Mouse (Mus musculus): ENCODE measurements around the gene Lmx1b.

The Lmx1b gene

GRCm38 (mm10) chr2:33582457-33583060, 57.8 kb downstream of the Lmx1b start:
- no peak for DNase-seq (ENCODE audit: low read depth, low spot score)

GRCm38 (mm10) chr2:33581866-33582265, 58.4 kb downstream of the Lmx1b start:
- no peak for DNase-seq (ENCODE audit: low read depth, low spot score)

GRCm38 (mm10) chr2:33581449-33581777, 58.9 kb downstream of the Lmx1b start:
- no peak for DNase-seq (ENCODE audit: low read depth, low spot score)

GRCm38 (mm10) chr2:33580697-33581448, 59.4 kb downstream of the Lmx1b start:
- no peak for DNase-seq (ENCODE audit: low read depth, low spot score)

GRCm38 (mm10) chr2:33575406-33575805, 64.9 kb downstream of the Lmx1b start:
- no peak for DNase-seq (ENCODE audit: low read depth, low spot score)

- no peak for DNase-seq (ENCODE audit: low read depth, low spot score)
These were observed 67.2 kb downstream of the Lmx1b start for GRCm38 (mm10) chr2:33573075-33573474.

GRCm38 (mm10) chr2:33571219-33571824, 69.0 kb downstream of the Lmx1b start:
- no peak for DNase-seq (ENCODE audit: low read depth, low spot score)

- DNase-seq (ENCODE audit: low read depth, low spot score): no peak
These were observed 70.6 kb downstream of the Lmx1b start for GRCm38 (mm10) chr2:33569698-33570097.

GRCm38 (mm10) chr2:33569240-33569639, 71.1 kb downstream of the Lmx1b start:
- peak; percentile 71 for DNase-seq (ENCODE audit: low read depth, low spot score)

- DNase-seq (ENCODE audit: low read depth, low spot score): no peak
These were observed 74.4 kb downstream of the Lmx1b start for GRCm38 (mm10) chr2:33565886-33566285.

- DNase-seq (ENCODE audit: low read depth, low spot score): no peak
These were observed 75.6 kb downstream of the Lmx1b start for GRCm38 (mm10) chr2:33564748-33565147.

GRCm38 (mm10) chr2:33559752-33560151, 80.6 kb downstream of the Lmx1b start:
- DNase-seq (ENCODE audit: low read depth, low spot score): no peak

GRCm38 (mm10) chr2:33559334-33559733, 81.0 kb downstream of the Lmx1b start:
- DNase-seq (ENCODE audit: low read depth, low spot score): no peak

- peak; percentile 86 for DNase-seq (ENCODE audit: low read depth, low spot score)
These were observed 82.1 kb downstream of the Lmx1b start for GRCm38 (mm10) chr2:33558233-33558632.

- DNase-seq (ENCODE audit: low read depth, low spot score): no peak
These were observed 84.7 kb downstream of the Lmx1b start for GRCm38 (mm10) chr2:33555573-33555972.

- DNase-seq (ENCODE audit: low read depth, low spot score): peak; percentile 40
These were observed 87.6 kb downstream of the Lmx1b start for GRCm38 (mm10) chr2:33552672-33553071.

GRCm38 (mm10) chr2:33547595-33547994, 92.7 kb downstream of the Lmx1b start:
- no peak for DNase-seq (ENCODE audit: low read depth, low spot score)

- peak; percentile 78 for DNase-seq (ENCODE audit: low read depth, low spot score)
These were observed 93.4 kb downstream of the Lmx1b start for GRCm38 (mm10) chr2:33546879-33547278.

GRCm38 (mm10) chr2:33546051-33546450, 94.3 kb downstream of the Lmx1b start:
- no peak for DNase-seq (ENCODE audit: low read depth, low spot score)

GRCm38 (mm10) chr2:33544781-33545566, 95.3 kb downstream of the Lmx1b start:
- DNase-seq (ENCODE audit: low read depth, low spot score): no peak

- DNase-seq (ENCODE audit: low read depth, low spot score): peak; percentile 23
These were observed 96.0 kb downstream of the Lmx1b start for GRCm38 (mm10) chr2:33544203-33544762.

Measured in mesoderm, embryonic 11.5 days (tissue).